Mouse (Mus musculus) neural tube, embryonic 10.5 days (tissue): Measurements from ENCODE around the gene Rap1gds1.

Source experiments
- DNase-seq: peaks from one replicate; pipeline ENCODE4 v3.0.0-alpha.2; 2017; ENCODE audit warnings: low spot score; ENCODE audit errors: extremely low spot score

Rap1gds1 gene

DNA sequence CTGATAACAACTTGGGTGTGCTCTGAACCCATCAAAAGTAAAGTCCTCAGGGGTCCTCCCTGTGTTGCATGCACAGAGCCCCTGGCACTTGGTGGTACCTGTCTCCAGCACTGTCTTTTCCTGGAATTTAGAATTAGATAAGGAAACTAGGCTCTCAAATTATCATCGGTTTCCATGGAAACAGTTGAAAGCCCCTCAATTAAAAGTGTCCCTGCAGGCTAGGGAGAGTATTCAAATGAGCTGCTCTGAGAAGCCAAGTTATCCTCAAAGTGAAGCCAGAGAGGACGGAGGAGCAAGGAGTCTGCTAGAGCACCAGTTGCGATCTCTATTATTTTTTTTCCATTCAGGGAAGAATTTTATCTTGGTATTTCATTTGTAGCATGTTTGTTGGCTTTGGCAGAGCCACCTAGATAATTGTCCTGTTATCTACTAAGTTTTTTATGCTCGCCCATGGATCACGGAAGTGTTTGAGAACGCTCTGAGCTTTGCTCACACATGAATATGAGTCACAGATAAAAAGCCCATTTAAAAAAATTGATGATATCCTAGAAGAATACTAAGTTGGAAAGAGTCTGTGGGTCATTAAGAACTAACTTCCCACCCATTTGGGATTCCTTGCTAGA, 193.2 kb downstream of the Rap1gds1 start:
- DNase-seq: no peak

DNA sequence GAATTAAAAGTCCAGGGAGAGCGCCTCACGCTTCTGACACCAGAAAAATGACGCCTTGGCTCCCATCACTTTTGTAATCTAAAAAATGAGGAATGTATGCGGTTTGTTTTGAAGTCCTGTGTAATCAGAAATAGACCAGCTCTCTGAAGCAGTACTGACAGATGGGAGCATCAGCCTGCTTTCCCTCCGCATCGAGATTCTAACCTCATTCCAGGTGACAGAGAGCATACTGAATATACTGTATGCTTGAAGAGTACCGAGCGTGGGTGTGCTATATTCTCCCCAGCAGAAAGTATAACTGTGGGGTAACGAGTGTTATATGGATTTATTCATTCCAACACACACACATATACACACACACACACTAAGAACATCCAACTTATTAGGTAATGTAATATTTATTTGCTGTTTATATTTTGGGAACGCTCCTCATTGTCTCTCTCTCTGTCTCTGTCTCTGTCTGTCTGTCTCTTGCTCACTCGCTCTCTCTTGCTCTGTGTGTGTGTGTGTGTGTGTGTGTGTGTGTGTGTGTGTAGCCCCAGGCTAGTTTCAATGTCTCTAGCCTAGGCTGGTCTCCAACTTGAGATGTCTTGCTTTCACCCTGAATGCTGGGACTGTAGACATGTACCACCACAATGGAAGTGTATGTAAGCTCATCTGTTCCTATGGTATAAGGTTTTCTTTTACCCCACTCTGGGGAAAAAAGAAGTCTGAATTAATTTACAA, 193.8 kb downstream of the Rap1gds1 start:
- DNase-seq: no peak

GRCm38 (mm10) chr3:138877741-138878140, 197.3 kb downstream of the Rap1gds1 start:
- no peak for DNase-seq

DNA sequence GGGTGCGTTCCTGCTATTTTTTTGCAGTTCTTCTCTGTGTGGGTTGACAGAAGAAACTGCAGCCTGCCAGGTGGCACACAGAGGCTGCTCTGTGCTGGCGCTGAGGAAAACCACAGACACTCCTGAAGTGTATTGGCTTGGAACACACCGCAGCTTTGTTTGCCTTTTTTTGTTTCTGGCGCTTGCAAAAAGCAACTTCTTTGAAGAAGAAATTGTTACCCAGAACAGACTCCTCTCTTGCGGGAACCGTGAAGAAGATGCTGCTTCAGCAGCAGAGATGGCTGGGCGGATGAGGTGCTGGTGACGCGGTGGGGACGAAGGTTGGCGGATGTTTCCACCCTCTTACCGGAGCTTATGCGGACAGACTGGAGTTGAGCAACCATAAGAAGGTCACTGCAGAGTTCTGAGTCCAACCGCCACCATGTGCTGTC, 198.1 kb downstream of the Rap1gds1 start:
- DNase-seq: no peak

GRCm38 (mm10) chr3:138876418-138876817, 198.6 kb downstream of the Rap1gds1 start:
- no peak for DNase-seq

GRCm38 (mm10) chr3:138875936-138876335, 199.1 kb downstream of the Rap1gds1 start:
- no peak for DNase-seq
